ENCODE assay signal across 8 mouse cellular contexts in the genomic region with DNA sequence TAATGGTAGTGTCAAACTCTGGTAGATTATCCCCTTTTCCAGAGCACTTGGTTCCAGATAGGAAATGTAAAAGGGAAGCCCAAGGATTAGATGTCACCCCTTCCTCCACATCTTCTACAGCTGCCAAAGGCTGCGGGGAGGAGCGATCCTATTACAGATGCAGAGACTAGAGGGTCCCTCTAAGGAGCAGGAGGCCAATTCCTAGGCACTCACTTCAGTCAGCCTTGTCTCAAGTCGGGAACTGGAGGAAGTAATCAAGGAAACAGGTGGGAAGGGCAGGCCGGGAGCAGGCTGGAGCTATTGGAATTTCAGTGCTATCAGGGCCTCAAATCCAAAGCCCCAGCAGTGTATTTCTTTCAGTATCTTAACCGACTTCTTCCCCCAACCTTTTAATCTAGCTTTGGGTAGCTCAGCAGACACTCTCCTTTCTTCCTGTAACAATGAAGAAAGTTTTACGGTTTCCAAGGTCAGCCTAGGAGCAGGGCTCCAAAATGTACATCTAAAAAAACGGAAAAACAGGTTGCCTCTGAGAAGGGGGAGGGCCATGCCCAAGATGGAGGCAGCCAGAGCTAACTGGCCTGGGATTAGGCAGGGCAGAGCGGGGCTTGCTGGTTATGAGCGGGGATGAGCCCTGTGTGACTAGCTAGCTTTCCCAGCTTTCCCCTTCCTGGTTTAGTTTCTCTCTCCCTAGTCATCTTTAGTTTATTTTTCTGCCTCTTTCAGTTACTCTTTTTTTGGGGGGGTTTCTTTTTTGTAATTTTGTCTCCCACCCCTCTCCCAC. TPM values are rescaled to one million over a fixed set of nuclear protein-coding genes. Genes with fewer than 3 reads are reported as not detected.
DNase-seq lines count a peak whose midpoint lies in the region; ATAC-seq and TF ChIP-seq lines count a peak whose summit lies in the region.

No protein-coding gene starts in this region.

- TF ChIP-seq CTCF in cerebellum, adult 2 months (IDR thresholded peaks at IDR 0.05; ENCODE audit: borderline replicate concordance, insufficient read depth, low read depth, low read length), result no peak
- no peak for TF ChIP-seq CTCF in testis, adult 2 months (IDR thresholded peaks at IDR 0.05; ENCODE audit: control insufficient read depth, insufficient read depth, insufficient replicate concordance, low read depth, low read length)

- TF ChIP-seq POLR2A in cerebellum, adult 2 months (IDR thresholded peaks at IDR 0.05; ENCODE audit: borderline replicate concordance, insufficient read depth, low read length), result no peak
- no peak for TF ChIP-seq POLR2A in testis, adult 2 months (IDR thresholded peaks at IDR 0.05; ENCODE audit: control insufficient read depth, low read depth, low read length)

- H3K4me3 ChIP-seq in cerebellum, adult 2 months (replicated peaks; ENCODE audit: insufficient read depth, low read depth, low read length), result peak overlapping the region; percentile 100
- H3K4me3 ChIP-seq in testis, adult 2 months (ENCODE audit: control insufficient read depth, low read depth, low read length), result no peak overlapping the region
- no peak overlapping the region for H3K4me3 ChIP-seq in liver, embryonic 11.5 days (ENCODE audit: low read depth, low read length)

- peak; percentile 53 to 56 for DNase-seq in cerebellum, adult 2 months
- no peak for DNase-seq in cerebellum, postnatal 4 days (ENCODE audit: low spot score in 2 of 2)
- no peak for DNase-seq in testis, postnatal 14 days (ENCODE audit: low spot score)
- no peak for DNase-seq in liver, embryonic 11.5 days (ENCODE audit: low spot score)
- no peak for DNase-seq in left cerebral cortex, adult 9 months (ENCODE audit: low spot score in 2 of 2)
- DNase-seq in ovary, adult 18-20 months (ENCODE audit: low spot score), result no peak

- 4% methylated on average over 9 of the region's 9 CpGs for WGBS in cerebellum, adult 2 months
- 36% methylated on average over 9 of the region's 9 CpGs for WGBS in liver, embryonic 11.5 days

- H3K4me2 ChIP-seq in liver, embryonic 11.5 days, result peak overlapping the region; percentile 17; the same call in 1 of the 2 replicates

- no peaks in the 10 kb centered on the region for H3K9me3 ChIP-seq in liver, embryonic 11.5 days (ENCODE audit: control insufficient read depth, low read length)

- no peak for ATAC-seq in liver, embryonic 11.5 days (replicated peaks; ENCODE audit: low FRiP score)
- ATAC-seq in megakaryocyte-erythroid progenitor cell, adult 5-6 weeks (replicated peaks; ENCODE audit: low FRiP score, low TSS enrichment, poor library complexity, severe bottlenecking), result no peak

- peak overlapping the region; percentile 100 for H3K27ac ChIP-seq in cerebellum, adult 2 months (ENCODE audit: insufficient read depth, low read length)
- H3K27ac ChIP-seq in testis, adult 2 months (ENCODE audit: control insufficient read depth, insufficient read depth, low read depth, low read length), result peak overlapping the region; percentile 20; the same call in 1 of the 2 replicates
- peak overlapping the region; percentile 61 for H3K27ac ChIP-seq in liver, embryonic 11.5 days (ENCODE audit: low read depth, low read length)

- no peak overlapping the region for H3K9ac ChIP-seq in liver, embryonic 11.5 days (ENCODE audit: low read depth, low read length)

- peaks cover 46% of the 10 kb centered on the region for H3K4me1 ChIP-seq in cerebellum, adult 2 months (ENCODE audit: control insufficient read depth, insufficient read depth, low read length)
- peaks cover 35% of the 10 kb centered on the region for H3K4me1 ChIP-seq in testis, adult 2 months (ENCODE audit: control insufficient read depth, insufficient read depth, low read length)
- peaks cover 33% of the 10 kb centered on the region for H3K4me1 ChIP-seq in liver, embryonic 11.5 days (replicated peaks; ENCODE audit: control insufficient read depth, insufficient read depth, low read length)

- H3K27me3 ChIP-seq in cerebellum, adult 2 months (ENCODE audit: control insufficient read depth, insufficient read depth, low read length), result no peaks in the 10 kb centered on the region
- no peaks in the 10 kb centered on the region for H3K27me3 ChIP-seq in testis, adult 2 months (ENCODE audit: control insufficient read depth, insufficient read depth, low read length)
- no peaks in the 10 kb centered on the region for H3K27me3 ChIP-seq in liver, embryonic 11.5 days (replicated peaks; ENCODE audit: control insufficient read depth, insufficient read depth, low read length)

- no peaks in the 10 kb centered on the region; the same call in 1 of the 2 replicates for H3K36me3 ChIP-seq in testis, adult 2 months (ENCODE audit: control insufficient read depth, insufficient read depth, low read length)
- H3K36me3 ChIP-seq in liver, embryonic 11.5 days (ENCODE audit: control insufficient read depth, insufficient read depth, low read length), result peaks cover 4% of the 10 kb centered on the region; the same call in 1 of the 2 replicates

RNA-seq across cellular contexts. Expression of a gene that starts 2.4 kb away (rescaled TPM):
- 562 and 572 TPM in 2 replicates for polyA plus RNA-seq in cerebellum, adult 2 months (2012; rRNA removed)
- 15.8 and 17.5 TPM in 2 replicates for polyA plus RNA-seq in testis, adult 2 months (2012; rRNA removed)
- 43.4 and 44.8 TPM in 2 replicates for polyA plus RNA-seq in liver, embryonic 11.5 days (2014; fragmentation: Nextera tagmentation; extraction: Ambion mirVana)
- total RNA-seq in megakaryocyte-erythroid progenitor cell, adult 5-6 weeks (2014; fragmentation: Nextera tagmentation), result 0.50 and 4.7 TPM in 2 replicates
- 2.0 TPM in 1 of 2 replicates, not detected in the other for total RNA-seq in megakaryocyte-erythroid progenitor cell, adult 5-6 weeks (2017)

RNA-seq across cellular contexts. Expression of a gene that starts 15.4 kb away (rescaled TPM):
- polyA plus RNA-seq in cerebellum, adult 2 months (2012; rRNA removed), result 3.8 and 3.9 TPM in 2 replicates
- polyA plus RNA-seq in testis, adult 2 months (2012; rRNA removed), result 15.0 and 15.8 TPM in 2 replicates
- polyA plus RNA-seq in liver, embryonic 11.5 days (2014; fragmentation: Nextera tagmentation; extraction: Ambion mirVana), result 2.2 and 4.1 TPM in 2 replicates
- total RNA-seq in megakaryocyte-erythroid progenitor cell, adult 5-6 weeks (2014; fragmentation: Nextera tagmentation), result not detected in 2 replicates
- not detected in 2 replicates for total RNA-seq in megakaryocyte-erythroid progenitor cell, adult 5-6 weeks (2017)

RNA-seq across cellular contexts. Expression of a gene that starts 54.0 kb away (rescaled TPM):
- 0.03 TPM in 1 of 2 replicates, not detected in the other for polyA plus RNA-seq in cerebellum, adult 2 months (2012; rRNA removed)
- 322 and 331 TPM in 2 replicates for polyA plus RNA-seq in testis, adult 2 months (2012; rRNA removed)
- polyA plus RNA-seq in liver, embryonic 11.5 days (2014; fragmentation: Nextera tagmentation; extraction: Ambion mirVana), result not detected in 2 replicates
- total RNA-seq in megakaryocyte-erythroid progenitor cell, adult 5-6 weeks (2014; fragmentation: Nextera tagmentation), result not detected in 2 replicates
- not detected in 2 replicates for total RNA-seq in megakaryocyte-erythroid progenitor cell, adult 5-6 weeks (2017)

RNA-seq across cellular contexts. Expression of a gene that starts 56.3 kb away (rescaled TPM):
- 118 and 121 TPM in 2 replicates for polyA plus RNA-seq in cerebellum, adult 2 months (2012; rRNA removed)
- polyA plus RNA-seq in testis, adult 2 months (2012; rRNA removed), result 53.2 and 55.6 TPM in 2 replicates
- 89.2 and 102 TPM in 2 replicates for polyA plus RNA-seq in liver, embryonic 11.5 days (2014; fragmentation: Nextera tagmentation; extraction: Ambion mirVana)
- total RNA-seq in megakaryocyte-erythroid progenitor cell, adult 5-6 weeks (2014; fragmentation: Nextera tagmentation), result 106 and 110 TPM in 2 replicates
- total RNA-seq in megakaryocyte-erythroid progenitor cell, adult 5-6 weeks (2017), result 132 and 142 TPM in 2 replicates

RNA-seq across cellular contexts. Expression of a gene that starts 57.2 kb away (rescaled TPM):
- polyA plus RNA-seq in cerebellum, adult 2 months (2012; rRNA removed), result 254 and 269 TPM in 2 replicates
- polyA plus RNA-seq in testis, adult 2 months (2012; rRNA removed), result 43.9 and 52.2 TPM in 2 replicates
- polyA plus RNA-seq in liver, embryonic 11.5 days (2014; fragmentation: Nextera tagmentation; extraction: Ambion mirVana), result 32.9 and 33.9 TPM in 2 replicates
- total RNA-seq in megakaryocyte-erythroid progenitor cell, adult 5-6 weeks (2014; fragmentation: Nextera tagmentation), result 9.3 and 23.6 TPM in 2 replicates
- total RNA-seq in megakaryocyte-erythroid progenitor cell, adult 5-6 weeks (2017), result 9.7 and 16.4 TPM in 2 replicates

Comparison
In these comparisons a context has a peak if more than half of its experiments do, and no peak if none do; other contexts are left out.
1. DNase-seq: peak in cerebellum, adult 2 months (2 of 2); none in cerebellum, postnatal 4 days (0 of 2), testis, postnatal 14 days (single experiment), liver, embryonic 11.5 days (single experiment), left cerebral cortex, adult 9 months (0 of 2) and ovary, adult 18-20 months (single experiment).
2. H3K27ac ChIP-seq: peak in every context shown above with its lines; median percentile 100 in cerebellum, adult 2 months; 61 in liver, embryonic 11.5 days; 20 in testis, adult 2 months.
3. RNA of a gene that starts 2.4 kb away (polyA plus RNA-seq): 562 to 572 TPM in cerebellum, adult 2 months; 43.4 to 44.8 TPM in liver, embryonic 11.5 days and 15.8 to 17.5 TPM in testis, adult 2 months; every median in the first group is over 10 times any median in the second.
4. RNA of a gene that starts 54.0 kb away (polyA plus RNA-seq): 322 to 331 TPM in testis, adult 2 months; 0.03 TPM in cerebellum, adult 2 months and not detected in liver, embryonic 11.5 days; every median in the first group is over 100 times any median in the second.